Mouse (Mus musculus): ENCODE measurements around the gene Man2a1. TPM values are rescaled to one million over a fixed set of nuclear protein-coding genes. Genes with fewer than 3 reads are reported as not detected.

Gene Man2a1
- polyA plus RNA-seq (2014; fragmentation: Nextera tagmentation; extraction: Ambion mirVana) = 4.1 and 4.9 TPM in 2 replicates

- WGBS (ENCODE audit: insufficient replicate concordance) = under 1% methylated on average over 46 of the region's 69 CpGs
- peak within 1 kb of the TSS; percentile 100 for H3K4me2 ChIP-seq
- H3K27me3 ChIP-seq (ENCODE audit: control insufficient read depth, insufficient read depth, low read length) = no peaks in the 10 kb centered on the region
- peak; percentile 94 for ATAC-seq (replicated peaks; ENCODE audit: insufficient number of reproducible peaks, low FRiP score, low TSS enrichment)
- peak within 1 kb of the TSS; percentile 84 for H3K9ac ChIP-seq (ENCODE audit: low read depth, low read length)
- H3K4me3 ChIP-seq (ENCODE audit: low read depth, low read length) = peak within 1 kb of the TSS; percentile 85
- peaks cover 18% of the 10 kb centered on the region for H3K4me1 ChIP-seq (ENCODE audit: control insufficient read depth, insufficient read depth, low read length)
- peak within 1 kb of the TSS; percentile 85 for H3K27ac ChIP-seq (ENCODE audit: low read depth, low read length)
- no peaks in the 10 kb centered on the region for H3K36me3 ChIP-seq (ENCODE audit: control insufficient read depth, insufficient read depth, low read length)
- H3K9me3 ChIP-seq (replicated peaks; ENCODE audit: control insufficient read depth, low read length) = no peaks in the 10 kb centered on the region
Measured at GRCm38 (mm10) chr17:64600372-64601090, at the start of gene Man2a1. TSS of gene Man2a1 (plus strand) at chr17:64600736.

GRCm38 (mm10) chr17:64553358-64553757 lies 47.2 kb upstream of the Man2a1 start:
- H3K27me3 ChIP-seq (ENCODE audit: control insufficient read depth, insufficient read depth, low read length) = no peaks in the 10 kb centered on the region
- no peaks in the 10 kb centered on the region for H3K36me3 ChIP-seq (ENCODE audit: control insufficient read depth, insufficient read depth, low read length)
- no peak overlapping the region for H3K4me2 ChIP-seq
- WGBS (ENCODE audit: insufficient replicate concordance) = 87% methylated on average over 10 of the region's 10 CpGs
- no peaks in the 10 kb centered on the region for H3K9me3 ChIP-seq (replicated peaks; ENCODE audit: control insufficient read depth, low read length)
- H3K4me3 ChIP-seq (ENCODE audit: low read depth, low read length) = no peak overlapping the region
- H3K4me1 ChIP-seq (ENCODE audit: control insufficient read depth, insufficient read depth, low read length) = no peaks in the 10 kb centered on the region
- no peak overlapping the region for H3K9ac ChIP-seq (ENCODE audit: low read depth, low read length)
- H3K27ac ChIP-seq (ENCODE audit: low read depth, low read length) = no peak overlapping the region
- no peak for ATAC-seq (replicated peaks; ENCODE audit: insufficient number of reproducible peaks, low FRiP score, low TSS enrichment)

GRCm38 (mm10) chr17:64554901-64555300 lies 45.6 kb upstream of the Man2a1 start:
- Histone ChIP-seq H3K4me1 (ENCODE audit: control insufficient read depth, insufficient read depth, low read length) (no peaks in the 10 kb centered on the region), H3K27me3 (ENCODE audit: control insufficient read depth, insufficient read depth, low read length) (no peaks in the 10 kb centered on the region), H3K9me3 (replicated peaks; ENCODE audit: control insufficient read depth, low read length) (no peaks in the 10 kb centered on the region), H3K36me3 (ENCODE audit: control insufficient read depth, insufficient read depth, low read length) (no peaks in the 10 kb centered on the region), H3K27ac (ENCODE audit: low read depth, low read length) (no peak overlapping the region), H3K4me3 (ENCODE audit: low read depth, low read length) (no peak overlapping the region), H3K4me2 (no peak overlapping the region), H3K9ac (ENCODE audit: low read depth, low read length) (no peak overlapping the region)
- WGBS (ENCODE audit: insufficient replicate concordance) = 68% methylated on average over 3 of the region's 3 CpGs
- no peak for ATAC-seq (replicated peaks; ENCODE audit: insufficient number of reproducible peaks, low FRiP score, low TSS enrichment)

- WGBS (ENCODE audit: insufficient replicate concordance) = 87% methylated on average over 22 of the region's 22 CpGs
- Histone ChIP-seq H3K4me2 (no peak overlapping the region), H3K9ac (ENCODE audit: low read depth, low read length) (no peak overlapping the region), H3K4me3 (ENCODE audit: low read depth, low read length) (no peak overlapping the region), H3K36me3 (ENCODE audit: control insufficient read depth, insufficient read depth, low read length) (no peaks in the 10 kb centered on the region), H3K27me3 (ENCODE audit: control insufficient read depth, insufficient read depth, low read length) (no peaks in the 10 kb centered on the region), H3K27ac (ENCODE audit: low read depth, low read length) (no peak overlapping the region), H3K4me1 (ENCODE audit: control insufficient read depth, insufficient read depth, low read length) (no peaks in the 10 kb centered on the region), H3K9me3 (replicated peaks; ENCODE audit: control insufficient read depth, low read length) (no peaks in the 10 kb centered on the region)
- no peak for ATAC-seq (replicated peaks; ENCODE audit: insufficient number of reproducible peaks, low FRiP score, low TSS enrichment)
Measured at GRCm38 (mm10) chr17:64556661-64557445, 43.7 kb upstream of the Man2a1 start.

- 7% methylated on average over 4 of the region's 4 CpGs for whole genome bisulfite sequencing (ENCODE audit: insufficient replicate concordance)
- no peaks in the 10 kb centered on the region for H3K27me3 ChIP-seq (ENCODE audit: control insufficient read depth, insufficient read depth, low read length)
- no peak overlapping the region for H3K4me3 ChIP-seq (ENCODE audit: low read depth, low read length)
- no peak overlapping the region for H3K27ac ChIP-seq (ENCODE audit: low read depth, low read length)
- peak overlapping the region; percentile 45 for H3K4me2 ChIP-seq
- ATAC-seq (replicated peaks; ENCODE audit: insufficient number of reproducible peaks, low FRiP score, low TSS enrichment) = no peak
- no peak overlapping the region for H3K9ac ChIP-seq (ENCODE audit: low read depth, low read length)
- H3K9me3 ChIP-seq (replicated peaks; ENCODE audit: control insufficient read depth, low read length) = no peaks in the 10 kb centered on the region
- no peaks in the 10 kb centered on the region for H3K36me3 ChIP-seq (ENCODE audit: control insufficient read depth, insufficient read depth, low read length)
- H3K4me1 ChIP-seq (ENCODE audit: control insufficient read depth, insufficient read depth, low read length) = no peaks in the 10 kb centered on the region
Measured at GRCm38 (mm10) chr17:64558994-64559540, 41.5 kb upstream of the Man2a1 start.

- WGBS (ENCODE audit: insufficient replicate concordance) = 65% methylated on average over 6 of the region's 6 CpGs
- no peak for ATAC-seq (replicated peaks; ENCODE audit: insufficient number of reproducible peaks, low FRiP score, low TSS enrichment)
Measured at GRCm38 (mm10) chr17:64566435-64566834, 34.1 kb upstream of the Man2a1 start.

GRCm38 (mm10) chr17:64567546-64567945 lies 33.0 kb upstream of the Man2a1 start:
- 51% methylated on average over 3 of the region's 3 CpGs for WGBS (ENCODE audit: insufficient replicate concordance)
- ATAC-seq (replicated peaks; ENCODE audit: insufficient number of reproducible peaks, low FRiP score, low TSS enrichment) = no peak
- H3K27ac ChIP-seq (ENCODE audit: low read depth, low read length) = no peak overlapping the region
- H3K4me3 ChIP-seq (ENCODE audit: low read depth, low read length) = no peak overlapping the region
- H3K4me1 ChIP-seq (ENCODE audit: control insufficient read depth, insufficient read depth, low read length) = peaks cover 2% of the 10 kb centered on the region; the same call in 1 of the 2 replicates
- H3K27me3 ChIP-seq (ENCODE audit: control insufficient read depth, insufficient read depth, low read length) = no peaks in the 10 kb centered on the region
- H3K9ac ChIP-seq (ENCODE audit: low read depth, low read length) = no peak overlapping the region
- H3K9me3 ChIP-seq (replicated peaks; ENCODE audit: control insufficient read depth, low read length) = no peaks in the 10 kb centered on the region
- H3K36me3 ChIP-seq (ENCODE audit: control insufficient read depth, insufficient read depth, low read length) = no peaks in the 10 kb centered on the region
- no peak overlapping the region for H3K4me2 ChIP-seq

More at GRCm38 (mm10) chr17:64566435-64566834, 34.1 kb upstream of the Man2a1 start:
- H3K9ac ChIP-seq (ENCODE audit: low read depth, low read length) = no peak overlapping the region
- no peaks in the 10 kb centered on the region for H3K36me3 ChIP-seq (ENCODE audit: control insufficient read depth, insufficient read depth, low read length)
- no peaks in the 10 kb centered on the region for H3K9me3 ChIP-seq (replicated peaks; ENCODE audit: control insufficient read depth, low read length)
- H3K4me1 ChIP-seq (ENCODE audit: control insufficient read depth, insufficient read depth, low read length) = peaks cover 2% of the 10 kb centered on the region; the same call in 1 of the 2 replicates
- H3K27ac ChIP-seq (ENCODE audit: low read depth, low read length) = no peak overlapping the region
- H3K27me3 ChIP-seq (ENCODE audit: control insufficient read depth, insufficient read depth, low read length) = no peaks in the 10 kb centered on the region
- no peak overlapping the region for H3K4me3 ChIP-seq (ENCODE audit: low read depth, low read length)
- H3K4me2 ChIP-seq = no peak overlapping the region

- ATAC-seq (replicated peaks; ENCODE audit: insufficient number of reproducible peaks, low FRiP score, low TSS enrichment) = no peak
- Histone ChIP-seq H3K4me2 (no peak overlapping the region), H3K9ac (ENCODE audit: low read depth, low read length) (no peak overlapping the region), H3K36me3 (ENCODE audit: control insufficient read depth, insufficient read depth, low read length) (no peaks in the 10 kb centered on the region), H3K9me3 (replicated peaks; ENCODE audit: control insufficient read depth, low read length) (no peaks in the 10 kb centered on the region), H3K4me1 (ENCODE audit: control insufficient read depth, insufficient read depth, low read length) (no peaks in the 10 kb centered on the region), H3K4me3 (ENCODE audit: low read depth, low read length) (no peak overlapping the region), H3K27ac (ENCODE audit: low read depth, low read length) (no peak overlapping the region), H3K27me3 (ENCODE audit: control insufficient read depth, insufficient read depth, low read length) (no peaks in the 10 kb centered on the region)
- WGBS (ENCODE audit: insufficient replicate concordance) = 86% methylated on average over 9 of the region's 9 CpGs
Measured at GRCm38 (mm10) chr17:64573981-64574380, 26.6 kb upstream of the Man2a1 start.
